Mouse (Mus musculus): ENCODE measurements around the gene Arrdc2.

- no peak for TF ChIP-seq CTCF (conservative IDR thresholded peaks at IDR 0.05; ENCODE audit: insufficient read depth, insufficient read length, low read depth, low read length)
- TF ChIP-seq POLR2A (IDR thresholded peaks at IDR 0.05; ENCODE audit: low read depth, low read length): no peak
These were observed 50.5 kb downstream of the Arrdc2 start for GRCm38 (mm10) chr8:70789046-70789445.
